Mouse (Mus musculus) stomach, postnatal 0 days (tissue): Measurements from ENCODE around the gene Abca9. TPM values are rescaled to one million over a fixed set of nuclear protein-coding genes. Genes with fewer than 3 reads are reported as not detected.

Experiments
- ATAC-seq: fragments of 200-750 bp; cut with Nextera tagmentation; 2 replicates; pipeline ENCODE4 v1.8.0; 2017; ENCODE audit not compliant: low FRiP score, low TSS enrichment
- DNase-seq: peaks from one replicate; pipeline ENCODE4 v3.0.0-alpha.2; 2016; ENCODE audit warnings: low spot score
- H3K27ac ChIP-seq: fragments of 300-500 bp; sonication (generic); replicated peaks from 2 replicates; pipeline ENCODE4 v1.5.1; 2014; ENCODE audit warnings: mild to moderate bottlenecking, control low read depth
- H3K27me3 ChIP-seq: fragments of 300-500 bp; sonication (generic); 2 replicates; pipeline ENCODE4 v1.6.1; 2014; ENCODE audit warnings: low read length; ENCODE audit not compliant: control insufficient read depth, insufficient read depth
- H3K36me3 ChIP-seq: fragments of 300-500 bp; sonication (generic); 2 replicates; pipeline ENCODE4 v1.6.1; 2014; ENCODE audit warnings: low read length, mixed read lengths; ENCODE audit not compliant: control insufficient read depth, insufficient read depth
- H3K4me1 ChIP-seq: fragments of 300-500 bp; sonication (generic); replicated peaks from 2 replicates; pipeline ENCODE4 v1.6.1; 2014; ENCODE audit warnings: antibody characterized with exemption; ENCODE audit not compliant: control insufficient read depth, insufficient read depth
- H3K4me2 ChIP-seq: fragments of 300-500 bp; sonication (generic); replicated peaks from 2 replicates; pipeline ENCODE4 v1.6.1; 2014; ENCODE audit warnings: low read depth, mild to moderate bottlenecking, control low read depth, moderate library complexity
- H3K4me3 ChIP-seq: fragments of 300-500 bp; sonication (generic); 2 replicates; pipeline ENCODE4 v1.5.1; 2014; ENCODE audit warnings: low read depth, low read length, control low read depth
- H3K9ac ChIP-seq: fragments of 300-500 bp; sonication (generic); 2 replicates; pipeline ENCODE4 v1.6.1; 2014; ENCODE audit warnings: mild to moderate bottlenecking, low read length, control low read depth, mixed read lengths
- H3K9me3 ChIP-seq: fragments of 300-500 bp; sonication (generic); 2 replicates; pipeline ENCODE4 v1.6.1; 2016; ENCODE audit warnings: low read length; ENCODE audit not compliant: control insufficient read depth
- CTCF ChIP-seq: IDR thresholded peaks from 2 replicates; pipeline ENCODE4 v1.5.1; 2016; ENCODE audit warnings: antibody characterized with exemption, low read depth, mild to moderate bottlenecking, moderate library complexity
- EP300 ChIP-seq: optimal IDR thresholded peaks from 2 replicates; pipeline ENCODE3; 2016; ENCODE audit warnings: antibody characterized with exemption
- WGBS: fragments of 180-500 bp; shearing (Covaris S2); extraction: QIAGEN DNeasy Blood & Tissue Kit; methylation state at CpG from one replicate; pipeline ENCODE4 v1.1.7; 2014; 5-methylcytosine and 5-hydroxymethylcytosine counted together
- polyA plus RNA-seq: library from polyadenylated mRNA; unstranded; fragments of >200 nt; fragmentation: Nextera tagmentation; extraction: Ambion mirVana; gene quantifications from 2 replicates; pipeline ENCODE4 v1.2.1, GENCODE M21; 2015

Abca9 gene
- polyA plus RNA-seq, 1 experiment from 2014 or later, result 1.0 TPM

GRCm38 (mm10) chr11:110171212-110171611, 3.2 kb upstream of the Abca9 start:
- H3K36me3 ChIP-seq, result no peaks in the 10 kb centered on the region
- no peaks in the 10 kb centered on the region for H3K9me3 ChIP-seq
- peak; percentile 49; the same call in 1 of the 2 replicates for ATAC-seq
- H3K4me3 ChIP-seq, result no peak overlapping the region
- H3K27me3 ChIP-seq, result no peaks in the 10 kb centered on the region
- DNase-seq, result no peak
- WGBS, result 98% methylated on average over 3 of the region's 3 CpGs
- H3K4me1 ChIP-seq, result no peaks in the 10 kb centered on the region
- H3K4me2 ChIP-seq, result no peak overlapping the region
- no peak overlapping the region for H3K9ac ChIP-seq
- TF ChIP-seq CTCF (no peak), EP300 (no peak)
- H3K27ac ChIP-seq, result no peak overlapping the region

GRCm38 (mm10) chr11:110165822-110166221, 2.2 kb downstream of the Abca9 start:
- Histone ChIP-seq H3K9ac (no peak overlapping the region), H3K27me3 (no peaks in the 10 kb centered on the region), H3K4me2 (no peak overlapping the region), H3K4me3 (no peak overlapping the region), H3K4me1 (no peaks in the 10 kb centered on the region), H3K27ac (no peak overlapping the region), H3K36me3 (no peaks in the 10 kb centered on the region), H3K9me3 (no peaks in the 10 kb centered on the region)
- ATAC-seq, result no peak
- TF ChIP-seq CTCF (no peak), EP300 (no peak)
- WGBS, result 56% methylated on average over 3 of the region's 3 CpGs
- DNase-seq, result no peak

- Histone ChIP-seq H3K4me2 (no peak overlapping the region), H3K36me3 (no peaks in the 10 kb centered on the region), H3K27me3 (no peaks in the 10 kb centered on the region), H3K9me3 (no peaks in the 10 kb centered on the region), H3K27ac (no peak overlapping the region), H3K4me3 (no peak overlapping the region), H3K9ac (no peak overlapping the region), H3K4me1 (no peaks in the 10 kb centered on the region)
- TF ChIP-seq CTCF (no peak), EP300 (no peak)
- ATAC-seq, result no peak
- no peak for DNase-seq
Measured at GRCm38 (mm10) chr11:110165409-110165808, 2.6 kb downstream of the Abca9 start.

GRCm38 (mm10) chr11:110157059-110157458, 10.9 kb downstream of the Abca9 start:
- Histone ChIP-seq H3K27ac (no peak overlapping the region), H3K27me3 (no peaks in the 10 kb centered on the region), H3K4me3 (no peak overlapping the region), H3K4me1 (no peaks in the 10 kb centered on the region), H3K9me3 (no peaks in the 10 kb centered on the region), H3K36me3 (no peaks in the 10 kb centered on the region), H3K4me2 (no peak overlapping the region), H3K9ac (no peak overlapping the region)
- ATAC-seq, result no peak
- WGBS, result 52% methylated on average over 6 of the region's 6 CpGs
- no peak for TF ChIP-seq EP300
- no peak for TF ChIP-seq CTCF
- DNase-seq, result no peak

- H3K4me2 ChIP-seq, result no peak overlapping the region
- no peaks in the 10 kb centered on the region for H3K4me1 ChIP-seq
- DNase-seq (no peak), ATAC-seq (no peak)
- H3K9me3 ChIP-seq, result no peaks in the 10 kb centered on the region
- H3K27ac ChIP-seq, result no peak overlapping the region
- TF ChIP-seq EP300 (no peak), CTCF (no peak)
- H3K27me3 ChIP-seq, result no peaks in the 10 kb centered on the region
- no peaks in the 10 kb centered on the region for H3K36me3 ChIP-seq
- 92% methylated on average over 11 of the region's 11 CpGs for WGBS
- no peak overlapping the region for H3K9ac ChIP-seq
- H3K4me3 ChIP-seq, result no peak overlapping the region
Measured at GRCm38 (mm10) chr11:110155985-110156384, 12.0 kb downstream of the Abca9 start.

GRCm38 (mm10) chr11:110147640-110148039, 20.4 kb downstream of the Abca9 start:
- no peaks in the 10 kb centered on the region for H3K4me1 ChIP-seq
- H3K36me3 ChIP-seq, result no peaks in the 10 kb centered on the region
- 90% methylated on average over 5 of the region's 5 CpGs for WGBS
- TF ChIP-seq EP300, result no peak
- no peak for TF ChIP-seq CTCF
- H3K27ac ChIP-seq, result no peak overlapping the region
- DNase-seq, result no peak
- ATAC-seq, result no peak
- H3K27me3 ChIP-seq, result no peaks in the 10 kb centered on the region
- no peak overlapping the region for H3K4me2 ChIP-seq
- H3K4me3 ChIP-seq, result no peak overlapping the region
- no peaks in the 10 kb centered on the region for H3K9me3 ChIP-seq
- H3K9ac ChIP-seq, result no peak overlapping the region
